Mouse (Mus musculus): Measurements from ENCODE around the gene Stk39. TPM values are rescaled to one million over a fixed set of nuclear protein-coding genes. Genes with fewer than 3 reads are reported as not detected.
"Not testable (repeated sequence)": the region's sequence is repeated elsewhere in the genome, so short reads cannot be mapped to it uniquely, and the experiment has no call there.

Gene Stk39
- polyA plus RNA-seq, 1 experiment from 2014 or later: 27.7 TPM

DNA sequence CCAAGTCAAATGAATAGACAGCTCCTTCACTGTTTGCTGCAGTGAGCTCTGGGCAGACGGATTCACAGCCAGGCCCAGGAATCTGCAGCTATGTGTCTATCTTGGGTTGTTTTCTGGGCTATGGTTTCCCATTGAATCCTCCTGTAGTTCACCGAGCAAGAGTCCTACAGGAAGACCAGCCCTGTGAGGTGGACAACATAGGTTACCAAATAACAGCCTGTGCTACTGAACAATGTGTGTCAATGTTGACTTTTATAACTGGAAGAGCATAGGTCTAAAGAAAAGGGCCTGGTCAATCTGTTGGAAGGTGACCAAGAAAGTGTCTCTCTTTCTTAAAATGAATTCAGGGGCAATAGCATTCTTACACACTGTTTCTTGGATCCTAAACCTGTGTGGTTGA lies 218.8 kb downstream of the Stk39 start:
- H3K27ac ChIP-seq: no peak overlapping the region
- H3K36me3 ChIP-seq (ENCODE audit: poor library complexity, severe bottlenecking): no peaks in the 10 kb centered on the region; the same call in 1 of the 2 replicates
- no peaks in the 10 kb centered on the region for H3K9me3 ChIP-seq (replicated peaks)
- H3K4me2 ChIP-seq: no peak overlapping the region
- peaks cover 15% of the 10 kb centered on the region for H3K4me1 ChIP-seq
- H3K9ac ChIP-seq: no peak overlapping the region
- H3K27me3 ChIP-seq: no peaks in the 10 kb centered on the region
- no peak overlapping the region for H3K4me3 ChIP-seq
- WGBS: 87% methylated on average over 2 of the region's 2 CpGs
- ATAC-seq: no peak

DNA sequence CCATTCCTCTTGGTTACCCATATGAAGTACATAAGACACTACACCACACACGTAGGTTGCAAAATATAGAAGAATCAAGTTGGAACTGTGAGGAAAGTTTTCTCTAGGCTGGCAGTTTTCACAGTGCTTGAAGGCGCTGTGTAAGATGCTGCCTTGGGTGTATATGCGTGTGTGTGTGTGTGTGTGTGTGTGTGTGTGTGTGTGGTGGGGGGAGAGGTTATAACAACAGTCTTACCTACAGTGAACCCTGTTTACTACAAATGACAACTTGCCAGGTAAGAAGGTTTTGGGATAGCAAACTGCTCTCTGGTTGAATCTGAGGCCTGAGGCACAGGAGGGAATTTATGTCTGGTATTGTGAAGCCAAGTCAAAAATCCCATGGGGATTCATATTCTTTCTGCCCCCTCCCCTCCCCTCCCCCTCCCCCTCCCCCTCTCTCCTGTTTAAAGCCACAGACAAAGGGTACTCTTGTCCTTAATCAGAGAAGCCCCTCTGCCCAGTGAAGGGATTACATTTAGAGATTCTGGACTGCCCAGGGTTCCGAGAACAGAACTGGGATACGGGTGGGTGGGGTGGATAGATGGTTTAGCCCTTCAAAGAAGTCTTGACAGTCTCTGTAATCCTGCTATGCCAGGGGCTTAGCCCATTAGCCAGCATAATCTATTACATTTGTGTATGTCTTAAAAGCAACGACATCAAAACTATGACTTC lies 219.9 kb downstream of the Stk39 start:
- no peak overlapping the region for H3K4me3 ChIP-seq
- no peaks in the 10 kb centered on the region for H3K27me3 ChIP-seq
- no peak overlapping the region for H3K9ac ChIP-seq
- no peak overlapping the region for H3K27ac ChIP-seq
- peaks cover 5% of the 10 kb centered on the region; the same call in 1 of the 2 replicates for H3K36me3 ChIP-seq (ENCODE audit: poor library complexity, severe bottlenecking)
- peaks cover 15% of the 10 kb centered on the region for H3K4me1 ChIP-seq
- 61% methylated on average over 6 of the region's 6 CpGs for WGBS
- no peaks in the 10 kb centered on the region for H3K9me3 ChIP-seq (replicated peaks)
- ATAC-seq: no peak
- no peak overlapping the region for H3K4me2 ChIP-seq

DNA sequence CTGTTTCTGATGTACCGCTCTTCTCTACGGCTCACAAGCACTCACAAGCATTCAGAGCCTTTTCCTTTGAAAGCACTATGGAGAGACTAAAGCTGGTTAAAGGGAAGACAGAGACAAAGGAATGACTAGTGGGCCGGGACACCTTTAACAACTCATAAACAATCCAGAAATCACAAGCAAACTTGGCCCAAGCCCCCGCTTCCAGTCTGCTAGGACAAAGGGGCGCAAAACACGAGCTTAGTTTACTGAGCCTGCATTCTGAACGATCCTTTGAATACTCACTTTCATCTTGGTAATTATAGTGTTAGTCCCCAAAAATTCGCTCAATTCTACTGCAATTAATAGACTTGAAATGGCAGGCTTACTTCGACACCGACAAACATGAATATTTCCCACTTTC lies 221.2 kb downstream of the Stk39 start:
- no peaks in the 10 kb centered on the region for H3K9me3 ChIP-seq (replicated peaks)
- peaks cover 20% of the 10 kb centered on the region for H3K4me1 ChIP-seq
- no peak overlapping the region for H3K9ac ChIP-seq
- H3K27me3 ChIP-seq: no peaks in the 10 kb centered on the region
- no peak overlapping the region for H3K4me3 ChIP-seq
- no peak overlapping the region for H3K27ac ChIP-seq
- 0 out of 2 replicates have a peak, but pooled peaks have one; percentile 31 for ATAC-seq
- 35% methylated on average over 10 of the region's 10 CpGs for WGBS
- H3K36me3 ChIP-seq (ENCODE audit: poor library complexity, severe bottlenecking): peaks cover 5% of the 10 kb centered on the region; the same call in 1 of the 2 replicates
- H3K4me2 ChIP-seq: no peak overlapping the region

DNA sequence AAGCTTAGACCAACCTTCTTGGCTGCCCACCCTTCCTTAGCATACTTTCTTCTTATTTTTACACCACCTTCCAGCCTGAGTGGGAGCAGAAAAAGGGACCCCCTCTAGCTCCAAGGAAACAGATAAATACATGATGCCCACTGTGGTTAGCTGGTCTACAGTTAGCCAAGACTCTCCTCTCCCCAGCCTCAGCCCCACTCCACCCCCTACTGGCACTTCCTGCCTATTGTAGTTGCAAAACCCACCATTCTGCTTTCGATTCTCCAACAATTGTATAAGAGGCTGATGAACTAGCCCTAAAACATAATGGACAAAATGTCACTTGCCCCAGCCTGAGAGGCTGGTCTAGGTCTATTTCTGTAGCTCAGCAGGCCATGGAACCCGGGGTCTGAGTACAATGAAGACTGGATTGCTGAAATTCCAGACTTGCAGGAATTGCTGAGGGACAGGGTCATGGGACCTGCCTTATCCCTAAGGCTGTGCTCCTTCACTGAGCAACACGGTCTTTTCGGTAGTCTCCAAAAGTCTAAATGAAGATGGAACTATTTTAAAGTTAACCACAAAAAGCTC lies 222.1 kb downstream of the Stk39 start:
- H3K27ac ChIP-seq: no peak overlapping the region
- no peaks in the 10 kb centered on the region for H3K27me3 ChIP-seq
- H3K4me3 ChIP-seq: no peak overlapping the region
- no peak overlapping the region for H3K9ac ChIP-seq
- WGBS: 55% methylated on average over 4 of the region's 4 CpGs
- H3K36me3 ChIP-seq (ENCODE audit: poor library complexity, severe bottlenecking): peaks cover 5% of the 10 kb centered on the region; the same call in 1 of the 2 replicates
- no peak for ATAC-seq
- H3K4me2 ChIP-seq: no peak overlapping the region
- no peaks in the 10 kb centered on the region for H3K9me3 ChIP-seq (replicated peaks)
- H3K4me1 ChIP-seq: peaks cover 27% of the 10 kb centered on the region

DNA sequence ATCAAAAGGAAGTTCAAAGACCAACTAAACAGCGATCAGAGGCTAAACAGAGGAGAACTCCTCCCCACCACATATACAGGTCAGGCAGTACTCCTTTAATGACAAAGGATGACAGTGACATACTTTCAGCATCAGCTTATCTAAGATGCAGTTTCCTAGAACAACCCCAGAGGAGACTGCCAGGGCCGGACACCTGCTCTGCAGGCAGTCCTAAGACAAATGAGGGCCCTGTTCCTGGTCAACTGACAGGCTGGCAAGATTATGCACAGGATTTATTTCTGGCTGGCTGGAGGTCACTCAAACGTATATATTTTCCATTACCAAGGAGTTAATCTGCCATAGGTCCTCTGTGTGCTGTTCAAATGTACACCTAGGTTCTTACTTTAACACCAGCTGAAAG lies 225.8 kb downstream of the Stk39 start:
- peaks cover 23% of the 10 kb centered on the region for H3K4me1 ChIP-seq
- no peaks in the 10 kb centered on the region for H3K9me3 ChIP-seq (replicated peaks)
- H3K36me3 ChIP-seq (ENCODE audit: poor library complexity, severe bottlenecking): peaks cover 9% of the 10 kb centered on the region
- H3K27ac ChIP-seq: no peak overlapping the region
- no peak overlapping the region for H3K4me2 ChIP-seq
- 46% methylated on average over 3 of the region's 3 CpGs for WGBS
- H3K9ac ChIP-seq: no peak overlapping the region
- no peak for ATAC-seq
- no peaks in the 10 kb centered on the region for H3K27me3 ChIP-seq
- no peak overlapping the region for H3K4me3 ChIP-seq

DNA sequence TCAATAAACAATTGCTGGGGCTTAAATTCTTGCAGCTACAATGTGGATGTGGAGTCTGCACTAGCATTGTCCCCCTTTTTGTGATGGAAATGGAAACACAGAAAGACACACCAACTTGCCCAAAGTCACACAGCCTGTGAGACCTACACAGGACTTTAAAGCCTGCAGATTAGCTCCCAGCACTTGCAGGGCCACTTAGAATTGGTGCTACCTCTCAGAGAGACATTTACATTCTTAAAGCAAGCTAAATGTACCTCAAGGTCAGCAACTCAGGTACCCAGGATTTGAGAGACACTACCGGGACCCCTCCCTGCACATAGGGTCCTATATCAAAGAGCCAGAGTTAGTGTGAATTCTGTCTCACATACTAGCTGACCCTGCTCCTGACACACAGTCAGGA lies 227.5 kb downstream of the Stk39 start:
- H3K27ac ChIP-seq: no peak overlapping the region
- no peaks in the 10 kb centered on the region for H3K9me3 ChIP-seq (replicated peaks)
- no peaks in the 10 kb centered on the region for H3K27me3 ChIP-seq
- H3K36me3 ChIP-seq (ENCODE audit: poor library complexity, severe bottlenecking): peaks cover 9% of the 10 kb centered on the region
- no peak overlapping the region for H3K4me3 ChIP-seq
- 85% methylated on average over 1 of the region's 1 CpGs for WGBS
- H3K9ac ChIP-seq: no peak overlapping the region
- ATAC-seq: no peak
- H3K4me2 ChIP-seq: no peak overlapping the region
- peaks cover 12% of the 10 kb centered on the region for H3K4me1 ChIP-seq

DNA sequence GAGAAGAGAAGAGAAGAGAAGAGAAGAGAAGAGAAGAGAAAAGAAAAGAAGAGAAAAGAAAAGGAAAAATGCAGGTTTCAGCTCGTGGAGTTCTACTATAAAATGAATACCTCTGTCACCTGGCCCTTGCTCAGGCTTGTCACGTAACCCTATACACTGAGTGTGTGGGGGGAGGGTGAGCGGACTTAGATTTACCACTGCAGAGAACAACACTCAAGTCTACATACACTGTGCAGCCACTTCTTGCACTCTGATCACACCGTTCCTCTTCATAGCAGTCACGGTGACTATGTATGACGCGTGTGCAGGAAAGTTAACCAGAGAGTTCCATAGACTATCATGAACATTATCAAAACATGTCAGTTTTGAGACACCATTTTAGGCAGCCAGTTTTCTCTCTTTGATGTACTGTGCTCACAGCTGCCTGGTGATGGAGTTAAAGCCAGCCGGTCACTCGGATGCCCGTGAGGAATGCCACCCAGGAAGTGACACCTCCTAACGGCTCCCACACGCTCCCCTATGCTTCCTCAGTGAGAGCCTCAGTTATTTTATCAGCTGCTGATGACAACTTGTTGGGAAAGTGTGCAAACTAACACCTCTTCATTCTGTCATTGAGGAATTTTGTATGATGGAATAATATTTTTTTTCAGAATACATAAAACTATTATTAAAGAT lies 228.1 kb downstream of the Stk39 start:
- Histone ChIP-seq H3K4me3 (no peak overlapping the region), H3K36me3 (ENCODE audit: poor library complexity, severe bottlenecking) (peaks cover 9% of the 10 kb centered on the region), H3K9me3 (replicated peaks) (no peaks in the 10 kb centered on the region), H3K9ac (no peak overlapping the region), H3K27me3 (no peaks in the 10 kb centered on the region), H3K4me1 (peaks cover 12% of the 10 kb centered on the region), H3K4me2 (no peak overlapping the region), H3K27ac (no peak overlapping the region)
- 78% methylated on average over 12 of the region's 12 CpGs for WGBS
- no peak for ATAC-seq

DNA sequence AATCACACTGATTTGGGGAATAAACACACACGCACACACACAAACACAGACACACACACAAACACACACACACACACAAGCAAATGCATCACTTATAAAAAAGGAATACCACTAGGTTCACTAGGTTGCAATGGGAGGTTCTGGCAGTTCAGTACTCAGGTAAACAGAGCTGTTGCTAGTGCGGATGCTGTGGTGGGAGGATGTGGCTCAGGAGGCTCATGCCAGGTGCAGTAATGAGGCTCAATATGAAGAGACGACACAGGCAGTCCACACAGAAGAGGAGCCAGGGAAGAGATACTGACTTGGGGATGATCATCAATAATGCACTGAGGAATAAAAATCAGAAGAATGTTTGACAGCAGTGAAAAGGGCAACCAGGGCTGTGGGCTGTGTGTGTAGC lies 228.8 kb downstream of the Stk39 start:
- no peaks in the 10 kb centered on the region for H3K27me3 ChIP-seq
- H3K9ac ChIP-seq: no peak overlapping the region
- 81% methylated on average over 3 of the region's 3 CpGs for WGBS
- peaks cover 9% of the 10 kb centered on the region for H3K36me3 ChIP-seq (ENCODE audit: poor library complexity, severe bottlenecking)
- H3K27ac ChIP-seq: no peak overlapping the region
- H3K4me1 ChIP-seq: peaks cover 12% of the 10 kb centered on the region
- H3K4me2 ChIP-seq: no peak overlapping the region
- H3K4me3 ChIP-seq: no peak overlapping the region
- H3K9me3 ChIP-seq (replicated peaks): no peaks in the 10 kb centered on the region
- no peak for ATAC-seq

DNA sequence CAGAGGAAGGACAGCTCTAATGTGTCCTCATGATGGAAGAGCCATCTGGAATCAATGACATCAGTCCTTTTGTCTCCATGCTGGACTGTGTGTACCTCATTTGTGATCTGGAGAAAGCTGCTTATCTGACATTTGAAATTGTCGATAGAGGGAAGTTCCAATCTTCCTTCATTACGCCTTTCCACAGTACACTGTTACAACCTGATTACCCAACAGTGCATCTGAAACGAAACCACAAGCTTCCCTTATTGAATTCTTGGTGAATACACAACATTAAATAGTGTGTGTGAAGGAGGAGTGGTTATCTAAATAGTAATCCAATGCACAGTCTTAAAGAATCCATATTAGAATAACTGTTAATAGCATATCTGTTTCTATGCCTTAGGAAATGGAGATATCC lies 230.0 kb downstream of the Stk39 start:
- Histone ChIP-seq H3K9me3 (replicated peaks) (no peaks in the 10 kb centered on the region), H3K4me3 (no peak overlapping the region), H3K9ac (no peak overlapping the region), H3K36me3 (ENCODE audit: poor library complexity, severe bottlenecking) (peaks cover 3% of the 10 kb centered on the region), H3K4me1 (peaks cover 12% of the 10 kb centered on the region), H3K27me3 (no peaks in the 10 kb centered on the region), H3K27ac (no peak overlapping the region), H3K4me2 (no peak overlapping the region)
- no peak for ATAC-seq
- WGBS: 89% methylated on average over 3 of the region's 3 CpGs

DNA sequence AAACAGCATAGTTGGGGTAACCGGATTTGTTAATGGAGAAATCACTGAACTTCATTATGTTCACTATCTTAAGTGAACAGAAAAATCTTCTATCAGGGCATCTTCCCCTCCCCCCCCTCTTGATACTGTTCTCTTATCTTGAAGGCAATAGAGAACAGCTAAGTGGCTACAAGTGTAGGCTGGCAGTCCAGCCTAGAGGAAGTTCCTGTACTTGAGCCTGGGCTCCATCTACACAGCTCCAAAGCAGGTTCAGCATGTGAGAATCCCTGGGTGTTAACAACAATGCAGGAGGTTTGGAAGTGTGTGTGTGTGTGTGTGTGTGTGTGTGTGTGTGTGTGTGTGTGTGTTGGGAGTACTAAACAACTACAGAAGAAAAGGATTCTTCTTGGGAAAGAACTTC lies 230.4 kb downstream of the Stk39 start:
- WGBS: 94% methylated on average over 1 of the region's 1 CpGs
- Histone ChIP-seq H3K27ac (no peak overlapping the region), H3K4me3 (no peak overlapping the region), H3K9ac (no peak overlapping the region), H3K9me3 (replicated peaks) (no peaks in the 10 kb centered on the region), H3K36me3 (ENCODE audit: poor library complexity, severe bottlenecking) (peaks cover 3% of the 10 kb centered on the region), H3K4me2 (no peak overlapping the region), H3K4me1 (peaks cover 12% of the 10 kb centered on the region), H3K27me3 (no peaks in the 10 kb centered on the region)
- ATAC-seq: no peak

DNA sequence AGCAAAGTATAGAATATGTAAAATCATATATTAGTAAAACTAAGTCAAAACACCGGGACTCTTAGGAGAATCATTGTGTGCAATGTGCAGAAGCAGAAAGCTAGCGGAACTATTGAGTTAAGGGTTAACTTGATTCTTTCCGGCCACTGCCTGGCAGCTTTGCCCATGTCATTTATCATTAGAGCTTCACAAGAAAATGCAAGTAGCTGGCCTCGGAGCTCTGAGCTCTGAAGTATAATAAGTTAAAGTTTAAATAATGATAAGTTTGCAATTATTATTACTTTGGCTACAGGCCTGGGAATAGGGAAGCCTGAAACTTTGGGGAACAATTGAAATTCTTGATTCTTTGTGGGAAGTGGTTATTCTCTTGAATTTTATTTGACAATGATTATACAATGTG lies 232.7 kb downstream of the Stk39 start:
- H3K4me1 ChIP-seq; H3K4me2 ChIP-seq; H3K27me3 ChIP-seq; H3K27ac ChIP-seq; H3K36me3 ChIP-seq (ENCODE audit: poor library complexity, severe bottlenecking); H3K9ac ChIP-seq; H3K4me3 ChIP-seq; ATAC-seq; H3K9me3 ChIP-seq (replicated peaks): not testable (repeated sequence)
- 45% methylated on average over 4 of the region's 4 CpGs for WGBS

DNA sequence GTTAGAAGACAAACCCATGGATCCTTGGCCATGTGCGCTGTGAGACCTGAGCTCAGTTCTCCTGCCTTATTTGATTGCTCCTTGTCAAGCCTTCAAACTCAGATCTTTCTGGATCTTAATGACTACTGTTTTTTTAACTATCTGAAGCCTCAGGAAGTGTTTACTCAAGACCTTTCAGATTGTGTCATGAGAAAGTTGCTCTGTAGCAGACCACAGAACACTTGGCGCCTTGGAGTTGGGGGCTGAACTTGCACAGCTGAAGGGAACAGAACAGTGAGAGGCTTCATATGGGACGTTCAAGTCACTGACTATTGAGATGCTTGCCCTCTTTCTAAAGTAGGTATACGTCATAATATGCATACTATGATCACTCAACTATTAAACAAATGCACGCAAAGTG lies 239.1 kb downstream of the Stk39 start:
- Histone ChIP-seq H3K9me3 (replicated peaks) (no peaks in the 10 kb centered on the region), H3K4me1 (no peaks in the 10 kb centered on the region), H3K27me3 (no peaks in the 10 kb centered on the region), H3K4me3 (no peak overlapping the region), H3K9ac (no peak overlapping the region), H3K4me2 (no peak overlapping the region), H3K36me3 (ENCODE audit: poor library complexity, severe bottlenecking) (no peaks in the 10 kb centered on the region), H3K27ac (no peak overlapping the region)
- WGBS: 93% methylated on average over 5 of the region's 5 CpGs
- ATAC-seq: no peak
